Mouse (Mus musculus) G1E-ER4 (cell line): ENCODE data around the gene Gm20695. TPM values are rescaled to one million over a fixed set of nuclear protein-coding genes. Genes with fewer than 3 reads are reported as not detected.

Source experiments
- GATA1 ChIP-seq: IDR thresholded peaks from one replicate; pipeline ENCODE4 v1.8.0; 2012; ENCODE audit warnings: low read length, inconsistent platforms
- polyA plus RNA-seq: library from polyadenylated mRNA; stranded (reverse); fragments of >175 nt; gene quantifications from 2 replicates; pipeline ENCODE4 v1.2.3, GENCODE M21; 2012

The Gm20695 gene
- polyA plus RNA-seq, 1 experiment: not detected

DNA sequence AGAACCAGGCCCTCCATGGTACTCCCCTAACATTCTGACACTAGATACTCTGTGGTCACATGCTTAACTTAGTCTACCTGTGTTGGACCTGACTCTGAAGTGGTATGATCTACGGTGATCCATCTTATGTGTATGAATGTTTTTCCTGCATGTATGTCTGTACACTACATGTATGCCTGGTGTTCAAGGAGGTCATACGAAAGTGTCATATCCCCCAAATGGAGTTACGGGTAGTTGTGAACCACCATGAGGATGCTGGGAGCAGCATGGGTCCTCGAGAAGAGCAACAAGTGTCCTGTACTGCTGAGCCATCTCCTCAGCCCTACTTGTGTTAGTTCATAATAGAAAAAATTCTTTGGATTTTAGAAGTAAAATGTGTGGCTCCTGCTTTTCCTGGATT, 8.1 kb upstream of the Gm20695 start:
- no peak for TF ChIP-seq GATA1

- TF ChIP-seq GATA1: no peak
These were observed 720 bp downstream of the Gm20695 start for GRCm38 (mm10) chr16:3885065-3885670.

DNA sequence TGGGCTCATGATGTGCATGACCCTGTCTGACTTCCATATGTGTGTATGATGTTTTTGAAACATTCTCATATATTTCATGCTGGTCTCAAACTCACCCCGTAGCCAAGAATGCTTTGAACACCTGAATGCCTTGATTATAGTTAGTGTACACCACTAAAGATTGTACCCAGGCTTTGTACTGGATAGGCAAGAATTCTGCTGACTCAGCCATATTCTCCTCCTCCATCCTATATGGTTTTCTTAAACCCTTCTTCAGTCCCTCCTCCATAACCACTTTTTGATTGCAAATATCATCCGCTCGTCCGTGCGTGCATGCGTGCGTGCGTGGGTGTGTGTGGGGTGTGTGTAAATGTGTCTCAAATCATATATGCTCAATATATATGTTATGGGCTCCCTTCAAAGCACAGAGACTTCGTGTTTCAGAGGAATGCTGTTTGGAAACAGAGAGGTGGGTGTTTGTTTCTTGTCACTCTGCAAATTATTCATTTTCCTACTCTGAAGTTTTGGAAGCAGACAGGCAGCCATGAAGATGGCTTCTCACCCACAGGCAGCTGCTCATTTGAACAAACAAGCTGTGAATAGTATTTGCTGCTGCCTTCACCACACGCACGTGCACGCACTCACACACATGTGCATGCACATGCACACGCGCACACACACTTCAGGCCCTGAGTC, 7.3 kb downstream of the Gm20695 start:
- no peak for TF ChIP-seq GATA1

DNA sequence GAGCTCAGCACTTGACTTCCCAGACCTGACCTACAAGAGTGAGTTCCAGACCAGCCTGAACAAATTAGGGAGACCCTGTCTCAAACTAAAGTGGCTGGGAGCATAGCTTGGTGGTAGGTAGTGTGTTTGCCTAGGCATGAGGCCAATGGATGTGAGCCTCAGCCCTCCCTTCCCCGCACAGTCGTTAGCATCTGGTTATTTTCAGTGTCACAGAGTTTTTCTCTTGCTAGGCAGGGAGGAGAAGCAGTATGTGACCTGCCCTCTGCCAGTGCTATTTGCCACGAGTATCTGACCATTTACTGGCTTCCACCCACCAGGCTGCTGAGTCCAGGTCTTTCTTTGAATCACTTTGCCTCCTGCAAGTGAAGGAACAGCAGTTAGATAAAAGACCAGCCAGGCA, 9.3 kb downstream of the Gm20695 start:
- TF ChIP-seq GATA1: no peak

GRCm38 (mm10) chr16:3895173-3895792, 10.8 kb downstream of the Gm20695 start:
- TF ChIP-seq GATA1: no peak

DNA sequence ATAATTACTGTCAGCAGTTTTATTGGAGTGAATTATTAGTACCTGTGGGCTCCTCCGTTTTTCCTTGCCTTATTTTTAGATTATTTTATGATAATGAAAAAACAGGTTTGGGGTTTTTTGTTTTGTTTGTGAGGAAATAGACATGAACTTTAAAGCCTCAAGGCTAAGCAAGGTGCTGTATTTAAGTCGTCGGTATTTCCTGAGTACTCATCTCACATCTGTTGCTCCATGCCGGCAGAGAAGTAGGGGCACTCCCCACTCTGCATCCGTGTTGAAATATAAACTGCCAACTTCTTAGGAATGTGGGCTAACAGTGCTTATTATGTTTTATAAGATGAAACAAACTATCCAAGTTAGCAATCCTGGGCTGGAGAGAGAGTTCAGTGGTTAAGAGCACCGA, 11.6 kb downstream of the Gm20695 start:
- TF ChIP-seq GATA1: no peak

- no peak for TF ChIP-seq GATA1
These were observed 12.1 kb downstream of the Gm20695 start for GRCm38 (mm10) chr16:3896553-3896952.

- TF ChIP-seq GATA1: no peak
These were observed 23.0 kb downstream of the Gm20695 start for GRCm38 (mm10) chr16:3907471-3907870.

DNA sequence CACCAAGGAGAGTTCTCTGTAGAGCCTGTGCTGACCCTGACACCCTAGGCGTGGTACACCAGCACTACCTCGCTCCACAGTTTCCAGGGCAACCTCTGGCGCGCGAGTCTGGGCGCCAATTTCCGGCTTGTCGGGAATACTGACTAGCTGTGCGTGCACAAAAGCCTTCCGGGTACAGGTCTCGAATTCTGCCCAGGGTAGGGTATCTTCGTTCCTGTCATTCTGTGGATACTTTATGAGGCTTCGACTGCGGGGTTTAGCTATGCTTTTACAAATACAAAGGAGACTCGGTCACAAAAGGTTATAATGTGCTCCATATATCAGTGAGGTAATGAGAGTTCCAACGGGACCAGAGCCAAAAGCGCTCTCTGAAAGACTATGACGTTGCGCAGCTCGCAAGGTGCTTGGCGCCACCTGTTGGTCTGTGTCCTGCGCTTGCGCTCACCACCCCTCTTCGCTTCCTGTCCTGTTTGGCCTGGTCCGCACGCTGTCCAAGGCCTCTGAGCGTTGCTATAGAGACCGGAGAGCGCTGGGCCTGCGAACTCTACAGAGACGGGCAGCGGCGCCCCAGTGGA, 24.2 kb downstream of the Gm20695 start, which contains the start of the genes 1700037C18Rik and Cluap1:
Gene 1700037C18Rik (minus strand): TSS at position 153 of the 575 bp plus-strand sequence.
Gene Cluap1 (plus strand): TSS at position 265 of the 575 bp plus-strand sequence.
- no peak for TF ChIP-seq GATA1

DNA sequence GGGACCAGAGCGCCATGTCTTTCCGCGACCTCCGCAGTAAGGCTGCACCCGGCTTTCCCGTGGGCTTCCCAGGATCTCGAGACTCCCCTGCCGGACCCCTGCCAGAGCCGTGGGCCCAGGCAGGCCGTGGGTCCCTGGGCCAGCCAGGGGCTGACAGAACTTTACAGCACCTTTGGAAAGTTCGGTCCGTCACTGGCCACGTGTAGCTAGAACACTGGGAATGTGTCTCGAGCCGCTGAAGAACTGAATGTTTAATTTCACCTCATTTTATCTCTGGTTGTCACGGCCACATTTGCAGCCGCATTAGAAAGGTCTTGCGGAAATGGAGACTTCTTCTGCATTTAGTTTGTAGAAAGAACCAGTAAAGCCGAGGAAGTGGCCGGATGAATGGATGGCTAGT, 24.7 kb downstream of the Gm20695 start:
- TF ChIP-seq GATA1: no peak

DNA sequence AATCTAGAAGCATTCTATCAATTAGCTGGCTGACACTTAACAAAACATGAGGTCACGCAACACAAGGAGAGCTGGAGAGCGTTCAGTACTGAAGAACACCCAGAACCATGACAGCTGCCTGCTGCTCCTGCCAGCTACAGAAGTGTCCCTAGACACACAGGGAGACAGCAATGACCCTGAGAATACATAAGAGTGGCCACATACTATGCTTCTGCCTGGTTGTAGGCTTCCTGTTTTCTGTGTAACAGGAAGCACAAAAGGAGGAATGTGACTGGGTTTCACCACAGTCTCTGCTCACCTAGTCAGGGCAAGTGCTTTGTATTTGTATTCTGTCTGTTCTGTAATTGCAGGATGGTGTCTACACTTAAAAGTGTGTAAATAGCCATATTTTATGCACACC, 36.3 kb downstream of the Gm20695 start:
- TF ChIP-seq GATA1: no peak

DNA sequence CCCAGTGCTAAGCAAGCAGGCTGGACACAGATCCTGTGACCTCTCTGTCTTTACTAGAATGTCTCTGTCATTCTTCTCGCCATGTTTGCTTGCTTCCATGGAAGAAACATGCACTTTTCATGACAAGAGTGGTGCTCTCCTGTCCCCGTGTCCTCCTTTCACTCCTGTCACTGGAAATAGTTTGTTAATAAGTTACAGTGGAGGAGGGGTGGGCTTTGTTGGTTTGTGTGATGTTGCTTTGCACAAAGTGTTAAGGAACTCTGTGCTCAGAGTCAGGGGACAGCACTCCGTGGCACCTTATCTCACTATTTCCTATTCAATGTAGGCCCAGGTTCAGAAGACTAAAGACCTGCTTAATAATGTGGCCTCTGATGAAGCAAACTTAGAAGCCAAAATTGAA, 39.1 kb downstream of the Gm20695 start:
- TF ChIP-seq GATA1: no peak

- TF ChIP-seq GATA1: no peak
These were observed 39.5 kb downstream of the Gm20695 start for GRCm38 (mm10) chr16:3923966-3924365.

DNA sequence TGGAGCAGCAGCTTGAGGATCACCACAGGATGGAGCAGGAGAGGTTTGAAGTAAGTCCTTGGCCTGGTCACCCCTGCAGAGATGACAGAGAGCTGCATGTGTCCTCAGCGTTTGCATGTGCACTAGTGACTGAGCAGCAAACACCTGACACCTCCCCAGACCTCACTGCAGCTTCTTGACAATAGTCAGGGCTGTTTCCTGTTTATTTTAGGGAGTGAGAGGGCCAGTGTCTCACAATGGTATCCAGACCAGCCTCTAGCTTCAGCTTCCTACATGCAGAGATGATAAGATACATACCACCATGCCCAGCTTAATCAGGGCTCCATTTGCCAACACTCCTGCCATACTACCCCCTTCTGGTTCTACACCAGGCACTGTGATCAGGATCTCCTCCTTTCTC, 44.1 kb downstream of the Gm20695 start:
- no peak for TF ChIP-seq GATA1

DNA sequence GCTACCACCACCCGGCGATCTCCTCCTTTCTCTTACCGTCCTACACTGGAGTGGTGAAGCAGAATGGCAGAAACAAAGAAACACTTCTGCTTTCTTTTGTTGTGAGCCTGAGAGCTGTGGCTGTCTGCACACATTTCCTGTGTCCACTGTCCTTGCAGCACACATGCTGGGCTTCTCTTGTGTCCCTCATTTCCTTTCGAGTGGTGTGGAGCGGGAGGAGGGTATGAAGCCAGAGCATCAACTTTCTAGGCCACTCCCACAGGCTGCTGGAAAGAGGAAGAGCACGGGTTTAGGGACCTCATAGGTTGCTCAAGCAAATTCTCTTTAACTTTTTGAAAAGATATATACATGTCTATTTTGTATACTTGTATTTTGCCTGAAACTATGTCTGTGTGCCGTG, 44.7 kb downstream of the Gm20695 start:
- TF ChIP-seq GATA1: no peak

GRCm38 (mm10) chr16:3933536-3933935, 49.1 kb downstream of the Gm20695 start:
- no peak for TF ChIP-seq GATA1

- TF ChIP-seq GATA1: no peak
These were observed 49.6 kb downstream of the Gm20695 start for GRCm38 (mm10) chr16:3934091-3934490.

- TF ChIP-seq GATA1: no peak
These were observed 50.3 kb downstream of the Gm20695 start for GRCm38 (mm10) chr16:3934701-3935100.
